Mouse (Mus musculus): ENCODE results near the gene Inpp4a.

GRCm38 (mm10) chr1:37329831-37330230 lies 30.2 kb downstream of the Inpp4a start:
- TF ChIP-seq CTCF (IDR thresholded peaks at IDR 0.05; ENCODE audit: control insufficient read depth, insufficient read depth, insufficient replicate concordance, low read depth, low read length) (no peak), POLR2A (IDR thresholded peaks at IDR 0.05; ENCODE audit: control insufficient read depth, low read depth, low read length) (no peak)
